In the genomic region with DNA sequence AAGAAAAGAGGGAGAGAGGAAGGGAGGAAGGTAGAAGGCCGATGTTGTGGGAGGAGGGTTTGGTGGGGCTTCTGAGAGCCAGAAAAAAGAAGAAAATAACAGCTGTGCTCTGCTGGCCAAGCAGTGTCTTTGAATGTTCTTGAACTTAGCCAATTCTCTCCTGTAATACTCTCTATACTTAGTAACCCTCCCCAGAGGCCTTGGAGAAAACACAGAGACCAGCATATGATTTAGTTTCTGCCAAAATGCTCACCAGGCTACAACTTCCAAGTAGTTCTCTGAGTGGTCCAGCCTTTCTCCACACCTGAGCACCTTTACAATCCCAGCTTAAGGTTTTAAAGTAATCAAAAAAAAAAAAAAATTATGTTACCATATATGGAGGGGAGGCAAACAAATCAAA, we compare ENCODE assay signal across 21 mouse cellular contexts. TPM values are rescaled to one million over a fixed set of nuclear protein-coding genes. Genes with fewer than 3 reads are reported as not detected.
A peak's percentile ranks its signal among the peaks of the same experiment; 100 is the strongest.
DNase-seq lines count a peak whose midpoint lies in the region; ATAC-seq and TF ChIP-seq lines count a peak whose summit lies in the region.
"Had no signal": no experiment of that assay in that cellular context is flagged by ENCODE, and none has a peak within 500 bp of the region (broad histone marks: within the 10 kb centered on the region; RNA-seq: fewer than 3 reads in every experiment).

No protein-coding gene starts in this region.

- WGBS in heart, embryonic 10.5 days: 65% methylated on average over 1 of the region's 1 CpGs
- whole genome bisulfite sequencing in kidney, postnatal 0 days: 19% methylated on average over 1 of the region's 1 CpGs
- WGBS in limb, embryonic 14.5 days: 52% methylated on average over 1 of the region's 1 CpGs
- whole genome bisulfite sequencing in stomach, embryonic 16.5 days: 32% methylated on average over 1 of the region's 1 CpGs

- no peak for TF ChIP-seq POLR2A in limb, embryonic 14.5 days (IDR thresholded peaks at IDR 0.05; ENCODE audit: borderline replicate concordance, extremely low read depth, insufficient read depth, insufficient read length)

- H3K4me1 ChIP-seq in heart, embryonic 10.5 days: peaks cover 4% of the 10 kb centered on the region; the same call in 1 of the 2 replicates
- no peaks in the 10 kb centered on the region for H3K4me1 ChIP-seq in kidney, postnatal 0 days (replicated peaks; ENCODE audit: insufficient read depth, low read length)
- H3K4me1 ChIP-seq in limb, embryonic 14.5 days (ENCODE audit: control insufficient read depth, insufficient read depth, low read length): no peaks in the 10 kb centered on the region
- no peaks in the 10 kb centered on the region; the same call in 1 of the 2 replicates for H3K4me1 ChIP-seq in stomach, embryonic 16.5 days (ENCODE audit: control insufficient read depth, insufficient read depth, low read length)
- H3K4me1 ChIP-seq: forebrain, embryonic 10.5 days; hindbrain, embryonic 13.5 days; liver, embryonic 12.5 days had no signal

- no peak overlapping the region for H3K27ac ChIP-seq in heart, embryonic 10.5 days
- no peak overlapping the region for H3K27ac ChIP-seq in kidney, postnatal 0 days
- H3K27ac ChIP-seq in limb, embryonic 14.5 days (replicated peaks; ENCODE audit: low read depth, low read length): no peak overlapping the region
- H3K27ac ChIP-seq in stomach, embryonic 16.5 days (ENCODE audit: low read length): peak overlapping the region; percentile 70
- H3K27ac ChIP-seq: forebrain, embryonic 10.5 days; hindbrain, embryonic 13.5 days; liver, embryonic 12.5 days; neural tube, embryonic 15.5 days had no signal

- no peak overlapping the region for H3K4me2 ChIP-seq in kidney, postnatal 0 days (ENCODE audit: low read length)
- H3K4me2 ChIP-seq in limb, embryonic 14.5 days (replicated peaks; ENCODE audit: low read depth, low read length, severe bottlenecking): no peak overlapping the region
- no peak overlapping the region for H3K4me2 ChIP-seq in stomach, embryonic 16.5 days (ENCODE audit: low read depth, low read length)
- H3K4me2 ChIP-seq: hindbrain, embryonic 13.5 days; liver, embryonic 12.5 days; midbrain, embryonic 11.5 days; neural tube, embryonic 15.5 days had no signal

- no peak for ATAC-seq in kidney, postnatal 0 days (replicated peaks; ENCODE audit: low FRiP score, low read depth)
- peak; percentile 41; the same call in 1 of the 2 replicates for ATAC-seq in limb, embryonic 14.5 days (ENCODE audit: low FRiP score, low read depth)
- ATAC-seq in stomach, embryonic 16.5 days (ENCODE audit: insufficient read depth, low FRiP score): no peak
- no peak for ATAC-seq in inflammation-experienced regulatory T-cells, adult 6 months
- ATAC-seq: activated CD4-positive, CD25-positive, alpha-beta regulatory T cell, adult 4 months; forebrain, embryonic 16.5 days; liver, embryonic 12.5 days had no signal

- H3K4me3 ChIP-seq in heart, embryonic 10.5 days: no peak overlapping the region
- H3K4me3 ChIP-seq in kidney, postnatal 0 days (replicated peaks; ENCODE audit: low read depth, low read length): no peak overlapping the region
- no peak overlapping the region for H3K4me3 ChIP-seq in limb, embryonic 14.5 days (replicated peaks; ENCODE audit: low read length)
- H3K4me3 ChIP-seq in stomach, embryonic 16.5 days (replicated peaks; ENCODE audit: low read length): no peak overlapping the region
- H3K4me3 ChIP-seq: forebrain, embryonic 10.5 days; hindbrain, embryonic 13.5 days; liver, embryonic 12.5 days; neural tube, embryonic 15.5 days had no signal

- peak; percentile 93 for DNase-seq in heart, adult 11 months
- DNase-seq in heart, embryonic 10.5 days (ENCODE audit: low spot score): no peak
- DNase-seq in kidney, postnatal 0 days (ENCODE audit: low spot score): peak; percentile 23
- DNase-seq in kidney, postnatal 25 days: no peak
- DNase-seq in limb, embryonic 14.5 days (ENCODE audit: low spot score): peak; percentile 42
- DNase-seq: cerebellum, adult 11 months; cerebellum, adult 9-11 months; kidney, adult 18-20 months; left cerebral cortex, postnatal 4 days; lung, adult 18-20 months; lung, postnatal 10 days; thymus, postnatal 25 days had no signal

- H3K36me3 ChIP-seq in heart, embryonic 10.5 days: peaks cover 5% of the 10 kb centered on the region
- no peaks in the 10 kb centered on the region for H3K36me3 ChIP-seq in kidney, postnatal 0 days (ENCODE audit: insufficient read depth, low read length)
- H3K36me3 ChIP-seq in limb, embryonic 14.5 days (ENCODE audit: control insufficient read depth, insufficient read depth, low read length): peaks cover 13% of the 10 kb centered on the region; the same call in 1 of the 2 replicates
- no peaks in the 10 kb centered on the region for H3K36me3 ChIP-seq in stomach, embryonic 16.5 days (ENCODE audit: control insufficient read depth, insufficient read depth, low read length)
- H3K36me3 ChIP-seq: hindbrain, embryonic 13.5 days; neural tube, embryonic 15.5 days had no signal

- no peaks in the 10 kb centered on the region for H3K27me3 ChIP-seq in heart, embryonic 10.5 days (ENCODE audit: insufficient read depth, poor library complexity, severe bottlenecking)
- no peaks in the 10 kb centered on the region for H3K27me3 ChIP-seq in kidney, postnatal 0 days (ENCODE audit: insufficient read depth, low read length)
- H3K27me3 ChIP-seq in limb, embryonic 14.5 days (ENCODE audit: control insufficient read depth, insufficient read depth, low read length): no peaks in the 10 kb centered on the region
- no peaks in the 10 kb centered on the region for H3K27me3 ChIP-seq in stomach, embryonic 16.5 days (ENCODE audit: control insufficient read depth, insufficient read depth, low read length)
- H3K27me3 ChIP-seq: hindbrain, embryonic 13.5 days; liver, embryonic 12.5 days; neural tube, embryonic 15.5 days had no signal

- TF ChIP-seq CTCF in kidney, postnatal 0 days (IDR thresholded peaks at IDR 0.05; ENCODE audit: low read depth): no peak

- H3K9ac ChIP-seq in kidney, postnatal 0 days (ENCODE audit: low read depth, low read length): no peak overlapping the region
- H3K9ac ChIP-seq in limb, embryonic 14.5 days (ENCODE audit: low read depth, low read length, severe bottlenecking): no peak overlapping the region
- H3K9ac ChIP-seq in stomach, embryonic 16.5 days (ENCODE audit: low read length): no peak overlapping the region
- H3K9ac ChIP-seq: hindbrain, embryonic 13.5 days; liver, embryonic 12.5 days; neural tube, embryonic 15.5 days had no signal

- H3K9me3 ChIP-seq in heart, embryonic 10.5 days: no peaks in the 10 kb centered on the region
- H3K9me3 ChIP-seq in kidney, postnatal 0 days (replicated peaks; ENCODE audit: low read length): no peaks in the 10 kb centered on the region
- H3K9me3 ChIP-seq in limb, embryonic 14.5 days (ENCODE audit: control insufficient read depth, low read length): no peaks in the 10 kb centered on the region
- no peaks in the 10 kb centered on the region for H3K9me3 ChIP-seq in stomach, embryonic 16.5 days (replicated peaks; ENCODE audit: control insufficient read depth, low read length)
- H3K9me3 ChIP-seq: forebrain, embryonic 10.5 days; hindbrain, embryonic 13.5 days; liver, embryonic 12.5 days; neural tube, embryonic 15.5 days had no signal

RNA-seq across cellular contexts. Expression of a gene that starts 27.9 kb away (rescaled TPM):
- 16.6 and 21.9 TPM in 2 replicates for polyA plus RNA-seq in heart, embryonic 10.5 days (2016; fragmentation: Nextera tagmentation; extraction: Ambion mirVana)
- polyA plus RNA-seq in kidney, postnatal 0 days (2015; fragmentation: Nextera tagmentation; extraction: Ambion mirVana): 13.6 and 16.3 TPM in 2 replicates
- 9.8 and 12.1 TPM in 2 replicates for polyA plus RNA-seq in limb, embryonic 14.5 days (2012; rRNA removed)
- 20.3 TPM in 2 replicates for polyA plus RNA-seq in limb, embryonic 14.5 days (2014; fragmentation: Nextera tagmentation; extraction: Ambion mirVana)
- polyA plus RNA-seq in stomach, embryonic 16.5 days (2015; fragmentation: Nextera tagmentation; extraction: Ambion mirVana): 15.7 and 16.5 TPM in 2 replicates
- 1 to 10 TPM; 4.9 to 8.5 (median 8.0) TPM for polyA plus RNA-seq in inflammation-experienced regulatory T-cells, adult 6 months (2017; shearing (Covaris generic))

Comparison
In these comparisons a context has a peak if more than half of its experiments do, and no peak if none do; other contexts are left out.
1. DNase-seq: peak in heart, adult 11 months (single experiment), kidney, postnatal 0 days (single experiment) and limb, embryonic 14.5 days (single experiment); none in heart, embryonic 10.5 days (single experiment) and kidney, postnatal 25 days (0 of 2).